8 mouse cellular contexts compared by ENCODE assay signal in genomic region chr3:51416073-51416363, GRCm38 (mm10). TPM values are rescaled to one million over a fixed set of nuclear protein-coding genes. Genes with fewer than 3 reads are reported as not detected.
DNase-seq lines count a peak whose midpoint lies in the region; ATAC-seq and TF ChIP-seq lines count a peak whose summit lies in the region.

No protein-coding gene starts in this region.

- DNase-seq in heart, adult 18-20 months = no peak
- DNase-seq in Patski (ENCODE audit: low read depth, low spot score) = no peak
- no peak for DNase-seq in spleen, adult 18-20 months
- no peak for DNase-seq in layer of hippocampus, adult 11-12 months (ENCODE audit: low spot score)
- no peak for DNase-seq in ovary, postnatal 14 days (ENCODE audit: low spot score)

- H3K9me3 ChIP-seq in heart, embryonic 14.5 days (ENCODE audit: control insufficient read depth, low read length) = no peaks in the 10 kb centered on the region
- H3K9me3 ChIP-seq in hindbrain, embryonic 13.5 days = no peaks in the 10 kb centered on the region
- H3K9me3 ChIP-seq in midbrain, embryonic 12.5 days = no peaks in the 10 kb centered on the region

- peak overlapping the region; percentile 75 for H3K4me2 ChIP-seq in heart, embryonic 14.5 days (ENCODE audit: low read length)
- peak overlapping the region; percentile 89 for H3K4me2 ChIP-seq in hindbrain, embryonic 13.5 days
- peak overlapping the region; percentile 80 for H3K4me2 ChIP-seq in midbrain, embryonic 12.5 days (replicated peaks)

- H3K27ac ChIP-seq in heart, embryonic 14.5 days (replicated peaks in 1 of 2; ENCODE audit: control insufficient read depth in 1 of 2, insufficient read depth in 1 of 2, low read depth in 2 of 2, low read length in 2 of 2) = peak overlapping the region; percentile 87 to 95
- peak overlapping the region; percentile 93 for H3K27ac ChIP-seq in hindbrain, embryonic 13.5 days
- peak overlapping the region; percentile 90 for H3K27ac ChIP-seq in midbrain, embryonic 12.5 days (replicated peaks)

- H3K36me3 ChIP-seq in heart, embryonic 14.5 days (ENCODE audit: control insufficient read depth, insufficient read depth, low read length) = no peaks in the 10 kb centered on the region
- H3K36me3 ChIP-seq in hindbrain, embryonic 13.5 days = no peaks in the 10 kb centered on the region
- 0 out of 2 replicates have a peak, but pooled peaks cover under 1% of the 10 kb centered on the region for H3K36me3 ChIP-seq in midbrain, embryonic 12.5 days

- H3K4me1 ChIP-seq in heart, embryonic 14.5 days (ENCODE audit: control insufficient read depth in 2 of 2, insufficient read depth in 2 of 2, low read length in 2 of 2) = peaks cover 0 to 16% of the 10 kb centered on the region in 2 experiments; a peak in 2 of 4 replicates
- peaks cover 34% of the 10 kb centered on the region for H3K4me1 ChIP-seq in hindbrain, embryonic 13.5 days (replicated peaks)
- H3K4me1 ChIP-seq in midbrain, embryonic 12.5 days = peaks cover 23% of the 10 kb centered on the region

- POLR2A ChIA-PET in Patski (lab: Charles Lee) = interaction anchor here (0.7 kb wide), 2 partner anchors 11 to 50 kb away, joined by 3 to 4 read pairs; no protein-coding TSS in a partner anchor

- in situ Hi-C loops in Patski (cut with MboI; ENCODE audit: low pct_unique_long_range_greater_than_20kb) = no loop called here

- no peaks in the 10 kb centered on the region for H3K27me3 ChIP-seq in heart, embryonic 14.5 days (ENCODE audit: control insufficient read depth, insufficient read depth, low read length)
- H3K27me3 ChIP-seq in Patski = no peaks in the 10 kb centered on the region
- H3K27me3 ChIP-seq in hindbrain, embryonic 13.5 days = no peaks in the 10 kb centered on the region
- no peaks in the 10 kb centered on the region for H3K27me3 ChIP-seq in midbrain, embryonic 12.5 days

- peak overlapping the region; percentile 98 for H3K9ac ChIP-seq in heart, embryonic 14.5 days (ENCODE audit: low read length)
- peak overlapping the region; percentile 98 for H3K9ac ChIP-seq in hindbrain, embryonic 13.5 days
- peak overlapping the region; percentile 98 for H3K9ac ChIP-seq in midbrain, embryonic 12.5 days (replicated peaks)

- peak; percentile 41; the same call in 1 of the 2 replicates for ATAC-seq in heart, embryonic 14.5 days (ENCODE audit: insufficient number of reproducible peaks, insufficient read depth, low FRiP score, low read depth)
- ATAC-seq in Patski = peak; percentile 33
- peak; percentile 67; the same call in 1 of the 2 replicates for ATAC-seq in hindbrain, embryonic 13.5 days (ENCODE audit: low FRiP score)
- ATAC-seq in midbrain, embryonic 12.5 days (ENCODE audit: low FRiP score, low read depth) = peak; percentile 78

- 0% methylated on average over 21 of the region's 30 CpGs for WGBS in heart, embryonic 14.5 days
- WGBS in hindbrain, embryonic 13.5 days = under 1% methylated on average over 16 of the region's 30 CpGs
- WGBS in midbrain, embryonic 12.5 days = under 1% methylated on average over 28 of the region's 30 CpGs

- TF ChIP-seq CTCF in Patski (IDR thresholded peaks at IDR 0.05) = no peak

- peak overlapping the region; percentile 93 to 99 for H3K4me3 ChIP-seq in heart, embryonic 14.5 days (ENCODE audit: control insufficient read depth in 1 of 2, insufficient read depth in 1 of 2, low read depth in 1 of 2, low read length in 2 of 2)
- H3K4me3 ChIP-seq in hindbrain, embryonic 13.5 days = peak overlapping the region; percentile 99
- peak overlapping the region; percentile 100 for H3K4me3 ChIP-seq in midbrain, embryonic 12.5 days

- CTCF ChIA-PET in Patski (lab: Charles Lee) = no interaction called here

RNA-seq across cellular contexts. Expression of gene Naa15, which starts 1.1 kb away (rescaled TPM):
- 28.9 and 30.7 TPM in 2 replicates for polyA plus RNA-seq in heart, embryonic 14.5 days (2014; fragmentation: Nextera tagmentation; extraction: Ambion mirVana)
- 10 to 100 TPM; 54.8 TPM for total RNA-seq in heart, adult 18-20 months (2021)
- 65.0 TPM for polyA plus RNA-seq in Patski (2021)
- 54.0 and 55.2 TPM in 2 replicates for polyA plus RNA-seq in hindbrain, embryonic 13.5 days (2015; fragmentation: Nextera tagmentation; extraction: Ambion mirVana)
- 70.7 and 75.8 TPM in 2 replicates for polyA plus RNA-seq in midbrain, embryonic 12.5 days (2016; fragmentation: Nextera tagmentation; extraction: Ambion mirVana)

RNA-seq across cellular contexts. Expression of gene Ndufc1, which starts 7.2 kb away (rescaled TPM):
- polyA plus RNA-seq in heart, embryonic 14.5 days (2014; fragmentation: Nextera tagmentation; extraction: Ambion mirVana) = 1,752 and 1,832 TPM in 2 replicates
- total RNA-seq in heart, adult 18-20 months (2021) = 1,000 to 10,000 TPM; 1,753 to 1,760 TPM
- 652 TPM for polyA plus RNA-seq in Patski (2021)
- polyA plus RNA-seq in hindbrain, embryonic 13.5 days (2015; fragmentation: Nextera tagmentation; extraction: Ambion mirVana) = 824 and 888 TPM in 2 replicates
- polyA plus RNA-seq in midbrain, embryonic 12.5 days (2016; fragmentation: Nextera tagmentation; extraction: Ambion mirVana) = 707 and 785 TPM in 2 replicates

RNA-seq across cellular contexts. Expression of gene Mgarp, which starts 19.5 kb away (rescaled TPM):
- polyA plus RNA-seq in heart, embryonic 14.5 days (2014; fragmentation: Nextera tagmentation; extraction: Ambion mirVana) = 7.7 and 8.6 TPM in 2 replicates
- under 1 TPM; 0.31 to 0.35 TPM for total RNA-seq in heart, adult 18-20 months (2021)
- 0.85 TPM for polyA plus RNA-seq in Patski (2021)
- 1.2 and 3.3 TPM in 2 replicates for polyA plus RNA-seq in hindbrain, embryonic 13.5 days (2015; fragmentation: Nextera tagmentation; extraction: Ambion mirVana)
- polyA plus RNA-seq in midbrain, embryonic 12.5 days (2016; fragmentation: Nextera tagmentation; extraction: Ambion mirVana) = 11.7 and 19.2 TPM in 2 replicates
